Mouse (Mus musculus) E14TG2a.4 (cell line): ENCODE data around the gene Tedc1.
A peak's percentile ranks its signal among the peaks of the same experiment; 100 is the strongest.

Experiments used
- H3K27me3 ChIP-seq: 2 replicates; pipeline ENCODE4 v1.6.1; 2014; ENCODE audit warnings: low read length, control low read depth; ENCODE audit not compliant: insufficient read depth
- H3K36me3 ChIP-seq: 2 replicates; pipeline ENCODE4 v1.6.1; 2014; ENCODE audit warnings: low read length, control low read depth; ENCODE audit not compliant: insufficient read depth
- H3K4me1 ChIP-seq: replicated peaks from 2 replicates; pipeline ENCODE4 v1.6.1; 2014; ENCODE audit warnings: low read depth, low read length, control low read depth
- H3K4me3 ChIP-seq: replicated peaks from 2 replicates; pipeline ENCODE4 v1.5.1; 2014; ENCODE audit warnings: mild to moderate bottlenecking, low read length
- H3K9me3 ChIP-seq: 2 replicates; pipeline ENCODE4 v1.6.1; 2014; ENCODE audit warnings: low read length, control low read depth
- CTCF ChIP-seq: conservative IDR thresholded peaks from 2 replicates; pipeline ENCODE4 v1.5.1; 2014; ENCODE audit warnings: low read length
- NANOG ChIP-seq: IDR thresholded peaks from 2 replicates; pipeline ENCODE4 v1.6.1; 2014; ENCODE audit warnings: borderline replicate concordance, low read length, mixed read lengths
- POU5F1 ChIP-seq: IDR thresholded peaks from 2 replicates; pipeline ENCODE4 v1.6.1; 2014; ENCODE audit warnings: low read length, borderline replicate concordance

Gene Tedc1

GRCm38 (mm10) chr12:113156540-113156929, 314 bp downstream of the Tedc1 start:
- H3K27me3 ChIP-seq = peaks cover 16% of the 10 kb centered on the region
- H3K4me1 ChIP-seq = peaks cover 81% of the 10 kb centered on the region
- TF ChIP-seq CTCF (no peak), POU5F1 (no peak), NANOG (no peak)
- H3K4me3 ChIP-seq = peak overlapping the region; percentile 88
- H3K36me3 ChIP-seq = peaks cover 49% of the 10 kb centered on the region
- no peaks in the 10 kb centered on the region for H3K9me3 ChIP-seq

GRCm38 (mm10) chr12:113157002-113157401, 781 bp downstream of the Tedc1 start:
- H3K4me3 ChIP-seq = peak overlapping the region; percentile 88
- peaks cover 12% of the 10 kb centered on the region for H3K27me3 ChIP-seq
- no peak for TF ChIP-seq NANOG
- TF ChIP-seq CTCF = no peak
- TF ChIP-seq POU5F1 = no peak
- H3K36me3 ChIP-seq = peaks cover 54% of the 10 kb centered on the region
- H3K4me1 ChIP-seq = peaks cover 80% of the 10 kb centered on the region
- no peaks in the 10 kb centered on the region for H3K9me3 ChIP-seq

DNA sequence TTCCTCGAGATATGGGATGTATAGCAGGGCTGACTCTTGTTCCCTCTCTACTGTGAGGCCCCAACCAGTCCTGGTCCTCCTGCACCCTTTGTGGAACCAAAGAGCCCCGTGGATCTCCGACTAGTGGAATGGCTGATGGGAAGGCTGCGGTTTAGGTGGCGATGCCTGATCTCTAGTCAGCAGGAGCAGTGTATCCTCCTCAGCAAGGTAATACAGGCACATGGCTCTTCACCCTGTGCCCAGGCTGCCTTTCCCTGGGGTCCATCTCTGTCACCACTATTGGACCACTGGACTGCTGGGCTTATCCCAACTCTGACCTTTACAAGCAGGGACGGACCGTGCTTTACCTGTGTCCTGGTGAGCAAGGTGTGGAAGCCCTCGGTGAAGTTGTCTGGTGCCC, 1.3 kb downstream of the Tedc1 start:
- TF ChIP-seq CTCF (no peak), POU5F1 (no peak), NANOG (no peak)
- Histone ChIP-seq H3K27me3 (peaks cover 10% of the 10 kb centered on the region), H3K9me3 (no peaks in the 10 kb centered on the region), H3K4me3 (peak overlapping the region; percentile 88), H3K4me1 (peaks cover 79% of the 10 kb centered on the region), H3K36me3 (peaks cover 59% of the 10 kb centered on the region)

DNA sequence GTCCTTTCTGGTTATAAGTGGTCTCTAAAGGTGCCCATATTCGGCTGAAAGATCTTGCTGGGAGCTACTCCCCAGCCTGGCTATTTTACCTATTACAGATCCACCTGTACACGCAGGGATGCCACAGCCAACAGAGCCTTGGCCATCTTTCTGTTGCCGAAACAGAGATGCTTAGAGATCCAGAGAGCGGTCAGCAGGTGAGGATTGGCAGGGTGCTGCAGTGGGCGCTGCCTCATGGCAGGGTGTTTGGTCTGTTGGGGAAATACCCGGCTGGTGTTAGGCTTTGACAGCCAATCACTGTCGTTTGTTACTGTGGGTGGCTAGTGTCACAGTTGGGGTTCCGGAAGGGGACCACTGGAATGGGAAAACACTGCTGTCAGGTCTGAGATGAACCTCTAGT, 1.8 kb downstream of the Tedc1 start:
- no peak for TF ChIP-seq POU5F1
- no peak for TF ChIP-seq CTCF
- no peak for TF ChIP-seq NANOG
- no peaks in the 10 kb centered on the region for H3K9me3 ChIP-seq
- peaks cover 10% of the 10 kb centered on the region for H3K27me3 ChIP-seq
- H3K4me3 ChIP-seq = peak overlapping the region; percentile 88; the same call in 1 of the 2 replicates
- peaks cover 63% of the 10 kb centered on the region for H3K36me3 ChIP-seq
- peaks cover 79% of the 10 kb centered on the region for H3K4me1 ChIP-seq

DNA sequence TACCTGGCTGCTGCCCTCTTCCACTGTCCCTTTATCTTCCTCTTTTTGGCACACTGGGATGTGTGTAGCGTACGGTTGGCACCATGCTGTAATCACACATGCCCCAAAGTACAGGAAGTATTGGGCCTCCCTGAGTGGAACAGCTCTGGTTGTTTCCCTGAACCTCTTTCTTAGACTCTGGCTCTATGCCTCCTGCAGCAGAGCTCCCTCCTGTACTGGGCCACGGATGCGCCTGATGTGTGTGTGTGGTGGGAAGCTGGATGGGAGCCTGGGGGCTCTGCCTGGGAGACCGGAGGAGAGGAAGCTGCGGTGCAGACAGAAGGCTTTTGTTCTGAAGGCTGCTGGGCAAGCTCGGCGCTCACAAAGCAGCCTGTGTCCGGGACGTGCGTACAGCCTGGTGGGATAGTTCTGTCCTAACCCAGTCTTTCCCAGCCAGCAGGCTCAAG, 7.4 kb downstream of the Tedc1 start:
- peaks cover 60% of the 10 kb centered on the region for H3K4me1 ChIP-seq
- H3K4me3 ChIP-seq = no peak overlapping the region
- no peaks in the 10 kb centered on the region for H3K9me3 ChIP-seq
- no peaks in the 10 kb centered on the region for H3K27me3 ChIP-seq
- peaks cover 57% of the 10 kb centered on the region for H3K36me3 ChIP-seq
- TF ChIP-seq POU5F1 (no peak), CTCF (no peak), NANOG (no peak)

DNA sequence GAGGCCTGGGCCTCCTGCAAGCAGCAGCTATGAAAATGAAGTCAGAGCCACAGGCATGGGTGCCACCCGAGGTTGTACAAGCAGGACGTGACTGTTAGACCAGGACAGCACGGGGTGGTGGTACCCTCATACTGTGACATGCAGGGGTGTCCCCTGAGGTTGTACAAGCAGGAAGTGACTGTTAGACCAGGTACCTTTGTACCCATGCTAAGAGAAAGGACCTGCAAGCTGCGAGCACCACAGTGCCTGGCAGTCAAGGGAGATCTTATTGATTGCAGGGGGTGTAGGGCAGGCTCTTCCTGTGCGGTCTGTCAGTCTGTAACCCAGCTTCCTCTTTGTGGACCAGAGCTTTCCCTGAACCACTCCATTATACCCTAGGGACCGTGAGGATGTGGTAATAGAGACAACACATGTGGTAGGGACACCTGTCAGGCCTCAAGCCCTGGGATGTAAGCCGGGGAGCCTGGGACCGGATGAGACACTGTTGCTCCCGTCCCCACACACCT, 11.9 kb downstream of the Tedc1 start:
- Histone ChIP-seq H3K9me3 (no peaks in the 10 kb centered on the region), H3K4me3 (no peak overlapping the region), H3K4me1 (peaks cover 23% of the 10 kb centered on the region), H3K27me3 (no peaks in the 10 kb centered on the region), H3K36me3 (peaks cover 19% of the 10 kb centered on the region)
- TF ChIP-seq CTCF = no peak
- TF ChIP-seq NANOG = no peak
- TF ChIP-seq POU5F1 = no peak

DNA sequence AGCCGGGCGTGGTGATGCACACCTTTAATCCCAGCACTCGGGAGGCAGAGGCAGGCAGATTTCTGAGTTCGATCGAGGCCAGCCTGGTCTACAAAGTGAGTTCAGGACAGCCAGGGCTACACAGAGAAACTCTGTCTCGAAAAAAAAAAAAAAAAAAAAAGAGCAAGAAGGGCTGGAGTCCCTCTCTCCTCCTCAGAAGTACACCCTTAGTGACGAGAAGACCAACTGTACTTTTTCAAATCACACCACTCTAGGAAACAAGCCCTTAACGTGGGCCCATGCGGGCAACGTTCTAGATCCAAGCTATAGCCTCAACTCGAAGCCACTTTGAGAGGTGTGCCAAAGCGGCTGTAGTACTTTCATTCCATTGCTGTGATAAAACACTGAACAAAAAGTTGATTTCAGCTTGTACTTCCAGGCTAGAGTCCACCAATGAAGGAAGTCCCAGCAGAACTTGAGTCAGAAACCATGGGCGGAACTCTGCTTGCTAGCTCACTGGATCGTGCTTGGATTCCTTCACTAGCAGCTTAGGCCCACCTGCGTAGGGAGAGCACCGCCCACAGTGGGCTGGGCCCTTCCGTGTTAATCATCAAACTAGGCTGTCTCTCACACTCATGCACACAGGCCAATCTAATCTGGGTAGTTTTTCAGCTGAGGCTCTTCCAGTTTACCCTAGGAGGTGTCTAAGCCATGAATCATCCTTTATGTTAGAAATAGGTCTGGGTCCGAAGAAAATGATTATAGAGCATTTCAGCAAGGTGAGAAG, 20.9 kb downstream of the Tedc1 start:
- TF ChIP-seq CTCF (no peak), POU5F1 (no peak), NANOG (no peak)
- Histone ChIP-seq H3K4me1 (peaks cover 14% of the 10 kb centered on the region), H3K4me3 (no peak overlapping the region), H3K36me3 (no peaks in the 10 kb centered on the region), H3K9me3 (no peaks in the 10 kb centered on the region), H3K27me3 (no peaks in the 10 kb centered on the region; the same call in 1 of the 2 replicates)

- Histone ChIP-seq H3K4me3 (no peak overlapping the region), H3K27me3 (peaks cover 16% of the 10 kb centered on the region), H3K9me3 (no peaks in the 10 kb centered on the region), H3K36me3 (no peaks in the 10 kb centered on the region), H3K4me1 (peaks cover 21% of the 10 kb centered on the region)
- TF ChIP-seq CTCF = no peak
Measured at GRCm38 (mm10) chr12:113181020-113181419, 24.8 kb downstream of the Tedc1 start.

- Histone ChIP-seq H3K9me3 (no peaks in the 10 kb centered on the region), H3K36me3 (peaks cover 9% of the 10 kb centered on the region), H3K27me3 (peaks cover 55% of the 10 kb centered on the region), H3K4me1 (peaks cover 31% of the 10 kb centered on the region), H3K4me3 (peak overlapping the region; percentile 87; the same call in 1 of the 2 replicates)
- no peak for TF ChIP-seq NANOG
- TF ChIP-seq CTCF = no peak
- no peak for TF ChIP-seq POU5F1
Measured at GRCm38 (mm10) chr12:113184945-113185344, 28.7 kb downstream of the Tedc1 start.
